Mouse (Mus musculus) heart, adult 8-10 months (tissue): ENCODE measurements around the gene Dennd1a. TPM values are rescaled to one million over a fixed set of nuclear protein-coding genes. Genes with fewer than 3 reads are reported as not detected.
A peak's percentile ranks its signal among the peaks of the same experiment; 100 is the strongest.

Source experiments
- DNase-seq: peaks from one replicate; pipeline ENCODE4 v3.0.0; 2022; ENCODE audit warnings: low spot score
- total RNA-seq, 4 experiments: library from RNA; stranded (reverse); gene quantifications; 2 replicates each; pipeline ENCODE4 v1.2.4; 2022

The Dennd1a gene
- total RNA-seq, 4 experiments from 2014 or later, result 24.6 to 29.0 (median 27.3) TPM

- DNase-seq, result peak; percentile 37
These were observed 175.4 kb downstream of the Dennd1a start for GRCm38 (mm10) chr2:38111655-38112351.

GRCm38 (mm10) chr2:38108586-38108985 lies 178.6 kb downstream of the Dennd1a start:
- DNase-seq, result no peak

- DNase-seq, result no peak
These were observed 184.5 kb downstream of the Dennd1a start for GRCm38 (mm10) chr2:38102674-38103073.

- no peak for DNase-seq
These were observed 186.9 kb downstream of the Dennd1a start for GRCm38 (mm10) chr2:38100289-38100688.

GRCm38 (mm10) chr2:38099120-38099773 lies 187.9 kb downstream of the Dennd1a start:
- peak; percentile 5 for DNase-seq

GRCm38 (mm10) chr2:38097469-38097868 lies 189.7 kb downstream of the Dennd1a start:
- DNase-seq, result no peak

GRCm38 (mm10) chr2:38096328-38096727 lies 190.9 kb downstream of the Dennd1a start:
- no peak for DNase-seq

- DNase-seq, result no peak
These were observed 192.6 kb downstream of the Dennd1a start for GRCm38 (mm10) chr2:38094380-38095163.

GRCm38 (mm10) chr2:38093968-38094367 lies 193.2 kb downstream of the Dennd1a start:
- no peak for DNase-seq

- DNase-seq, result no peak
These were observed 193.9 kb downstream of the Dennd1a start for GRCm38 (mm10) chr2:38093242-38093641.

GRCm38 (mm10) chr2:38088346-38088745 lies 198.8 kb downstream of the Dennd1a start:
- DNase-seq, result no peak

GRCm38 (mm10) chr2:38085058-38085457 lies 202.1 kb downstream of the Dennd1a start:
- DNase-seq, result no peak

GRCm38 (mm10) chr2:38083251-38083650 lies 203.9 kb downstream of the Dennd1a start:
- no peak for DNase-seq

- DNase-seq, result no peak
These were observed 212.7 kb downstream of the Dennd1a start for GRCm38 (mm10) chr2:38074495-38074894.

- no peak for DNase-seq
These were observed 215.1 kb downstream of the Dennd1a start for GRCm38 (mm10) chr2:38072061-38072460.

- DNase-seq, result no peak
These were observed 219.0 kb downstream of the Dennd1a start for GRCm38 (mm10) chr2:38068171-38068572.

- DNase-seq, result no peak
These were observed 221.3 kb downstream of the Dennd1a start for GRCm38 (mm10) chr2:38065914-38066313.

- DNase-seq, result no peak
These were observed 222.9 kb downstream of the Dennd1a start for GRCm38 (mm10) chr2:38064266-38064665.

- no peak for DNase-seq
These were observed 225.0 kb downstream of the Dennd1a start for GRCm38 (mm10) chr2:38062156-38062555.

GRCm38 (mm10) chr2:38061474-38061873 lies 225.7 kb downstream of the Dennd1a start:
- no peak for DNase-seq

GRCm38 (mm10) chr2:38052440-38052839 lies 234.8 kb downstream of the Dennd1a start:
- no peak for DNase-seq

GRCm38 (mm10) chr2:38051485-38052085 lies 235.6 kb downstream of the Dennd1a start:
- no peak for DNase-seq
